Mouse (Mus musculus): ENCODE measurements around the gene Tdgf1. TPM values are rescaled to one million over a fixed set of nuclear protein-coding genes. Genes with fewer than 3 reads are reported as not detected.

The Tdgf1 gene
- polyA plus RNA-seq, 1 experiment from 2014 or later, result not detected

DNA sequence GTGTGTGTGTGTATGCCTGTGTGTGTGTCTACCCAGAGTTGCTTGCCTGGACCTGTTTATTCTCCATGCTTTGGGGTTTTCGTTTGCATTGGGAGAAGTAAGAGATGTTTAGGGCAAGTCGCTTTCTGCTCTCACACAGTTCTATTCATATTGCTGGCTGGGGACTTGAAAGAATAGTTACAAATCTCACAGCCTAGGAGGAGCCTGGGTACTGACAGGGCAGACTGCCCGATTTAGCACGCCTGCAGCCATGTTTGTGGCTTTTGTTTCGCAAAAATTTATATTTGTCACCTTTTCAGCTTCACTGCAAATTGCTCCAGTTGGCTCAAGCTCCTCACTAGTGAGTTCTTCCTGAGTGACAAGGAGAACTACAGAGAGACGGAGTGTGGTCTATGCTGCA, 14.4 kb downstream of the Tdgf1 start:
- no peaks in the 10 kb centered on the region for H3K9me3 ChIP-seq (ENCODE audit: control insufficient read depth, low read length)
- no peak overlapping the region for H3K9ac ChIP-seq (ENCODE audit: low read depth, low read length)
- no peak overlapping the region for H3K27ac ChIP-seq (ENCODE audit: low read length)
- no peak overlapping the region for H3K4me2 ChIP-seq (ENCODE audit: low read depth, low read length)
- H3K27me3 ChIP-seq (replicated peaks; ENCODE audit: control insufficient read depth, insufficient read depth, low read length), result no peaks in the 10 kb centered on the region
- no peaks in the 10 kb centered on the region for H3K4me1 ChIP-seq (ENCODE audit: control insufficient read depth, insufficient read depth, low read length)
- ATAC-seq, result no peak
- no peaks in the 10 kb centered on the region for H3K36me3 ChIP-seq (ENCODE audit: control insufficient read depth, insufficient read depth, low read length)
- H3K4me3 ChIP-seq (ENCODE audit: low read length), result no peak overlapping the region
- 70% methylated on average over 6 of the region's 6 CpGs for WGBS

DNA sequence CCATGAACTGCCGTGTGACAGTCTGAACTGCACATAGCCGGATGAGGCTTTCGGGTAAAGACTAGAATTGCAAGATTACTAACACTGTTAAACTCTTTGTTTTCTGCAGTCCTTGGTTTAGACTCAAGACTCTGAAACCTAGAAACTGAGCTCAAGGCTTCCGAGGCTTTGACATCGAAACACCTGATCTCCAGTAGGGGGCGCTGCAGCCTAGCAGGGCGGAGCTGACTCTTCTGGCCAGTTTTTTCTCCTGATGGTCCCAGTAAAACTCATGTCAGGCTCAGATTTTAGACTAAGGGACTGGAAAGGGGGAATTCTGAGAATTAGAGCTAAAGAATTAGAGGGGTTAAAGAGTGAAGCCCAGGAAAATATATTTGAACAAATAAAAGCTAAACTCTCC, 23.2 kb downstream of the Tdgf1 start:
- no peak for ATAC-seq
- H3K4me1 ChIP-seq (ENCODE audit: control insufficient read depth, insufficient read depth, low read length), result no peaks in the 10 kb centered on the region
- H3K9ac ChIP-seq (ENCODE audit: low read depth, low read length), result no peak overlapping the region
- H3K4me3 ChIP-seq (ENCODE audit: low read length), result no peak overlapping the region
- no peak overlapping the region for H3K27ac ChIP-seq (ENCODE audit: low read length)
- no peaks in the 10 kb centered on the region for H3K27me3 ChIP-seq (replicated peaks; ENCODE audit: control insufficient read depth, insufficient read depth, low read length)
- no peaks in the 10 kb centered on the region for H3K9me3 ChIP-seq (ENCODE audit: control insufficient read depth, low read length)
- no peak overlapping the region for H3K4me2 ChIP-seq (ENCODE audit: low read depth, low read length)
- no peaks in the 10 kb centered on the region for H3K36me3 ChIP-seq (ENCODE audit: control insufficient read depth, insufficient read depth, low read length)
- 12% methylated on average over 7 of the region's 7 CpGs for WGBS

DNA sequence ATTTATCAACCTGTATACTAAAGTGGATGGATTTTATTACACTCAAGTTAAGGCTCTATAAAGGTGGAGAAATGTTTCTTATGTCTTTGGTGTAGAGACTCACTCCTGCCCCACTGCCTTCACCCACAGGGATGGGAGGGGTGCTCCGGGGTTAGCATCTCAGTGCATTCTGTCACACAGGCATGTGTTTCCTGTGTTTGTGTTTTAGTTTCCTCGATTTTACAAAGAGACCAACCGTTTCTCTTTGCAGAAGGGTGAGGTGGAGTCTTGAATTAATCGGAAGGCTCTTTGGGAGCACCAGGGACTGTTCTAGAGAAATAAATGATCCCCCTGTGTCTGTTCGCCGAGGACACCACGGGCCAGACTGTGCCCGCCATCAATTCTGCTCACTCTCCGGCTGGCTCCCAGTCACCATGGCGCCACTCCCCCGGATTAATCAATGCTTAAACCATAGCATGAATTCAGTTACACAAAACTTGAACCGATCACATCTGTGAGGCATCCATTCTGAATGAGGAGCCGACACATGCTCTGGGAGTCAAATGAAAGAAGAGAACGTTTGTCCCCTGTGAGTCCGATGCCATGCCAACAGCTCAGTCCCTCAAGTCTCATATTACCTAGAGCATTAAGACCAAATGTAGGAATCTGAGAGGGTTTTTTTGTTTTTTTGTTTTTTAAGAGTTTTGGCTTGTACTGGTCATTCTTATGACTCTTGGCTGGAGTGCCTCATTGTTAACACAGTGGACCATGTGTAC, 25.1 kb downstream of the Tdgf1 start:
- Histone ChIP-seq H3K36me3 (ENCODE audit: control insufficient read depth, insufficient read depth, low read length) (no peaks in the 10 kb centered on the region), H3K4me1 (ENCODE audit: control insufficient read depth, insufficient read depth, low read length) (no peaks in the 10 kb centered on the region), H3K4me3 (ENCODE audit: low read length) (no peak overlapping the region), H3K9ac (ENCODE audit: low read depth, low read length) (no peak overlapping the region), H3K27ac (ENCODE audit: low read length) (no peak overlapping the region), H3K27me3 (replicated peaks; ENCODE audit: control insufficient read depth, insufficient read depth, low read length) (no peaks in the 10 kb centered on the region), H3K4me2 (ENCODE audit: low read depth, low read length) (no peak overlapping the region), H3K9me3 (ENCODE audit: control insufficient read depth, low read length) (no peaks in the 10 kb centered on the region)
- 55% methylated on average over 15 of the region's 15 CpGs for WGBS
- ATAC-seq, result no peak

DNA sequence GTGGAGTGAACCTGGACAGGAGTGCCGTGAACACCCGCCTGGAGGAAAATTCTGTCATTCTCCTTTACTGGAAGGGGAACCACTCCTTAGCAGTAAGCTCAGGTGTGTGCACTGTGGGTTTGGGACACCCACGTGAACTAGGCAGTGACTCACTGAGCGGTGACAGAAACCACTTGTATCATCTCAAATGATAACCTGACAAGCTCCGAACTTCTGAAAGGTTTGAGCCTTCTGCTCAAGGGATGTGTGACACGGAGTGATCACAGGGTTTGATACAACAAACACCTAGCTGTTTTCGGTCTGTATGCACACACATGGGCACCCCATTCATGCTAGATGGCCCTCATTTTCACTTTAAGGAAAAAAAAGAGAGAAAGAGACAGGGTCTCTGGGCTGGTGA, 29.2 kb downstream of the Tdgf1 start, which contains the start of gene Fam240a:
Gene Fam240a, minus strand, starts transcription at position 76 of the 400 bp plus-strand sequence.
- H3K27ac ChIP-seq (ENCODE audit: low read length), result no peak within 1 kb of the TSS
- no peak within 1 kb of the TSS for H3K9ac ChIP-seq (ENCODE audit: low read depth, low read length)
- ATAC-seq, result no peak
- H3K36me3 ChIP-seq (ENCODE audit: control insufficient read depth, insufficient read depth, low read length), result no peaks in the 10 kb centered on the region
- H3K9me3 ChIP-seq (ENCODE audit: control insufficient read depth, low read length), result no peaks in the 10 kb centered on the region
- H3K4me2 ChIP-seq (ENCODE audit: low read depth, low read length), result no peak within 1 kb of the TSS
- no peaks in the 10 kb centered on the region for H3K4me1 ChIP-seq (ENCODE audit: control insufficient read depth, insufficient read depth, low read length)
- H3K4me3 ChIP-seq (ENCODE audit: low read length), result no peak within 1 kb of the TSS
- 92% methylated on average over 7 of the region's 7 CpGs for whole genome bisulfite sequencing
- H3K27me3 ChIP-seq (replicated peaks; ENCODE audit: control insufficient read depth, insufficient read depth, low read length), result no peaks in the 10 kb centered on the region

DNA sequence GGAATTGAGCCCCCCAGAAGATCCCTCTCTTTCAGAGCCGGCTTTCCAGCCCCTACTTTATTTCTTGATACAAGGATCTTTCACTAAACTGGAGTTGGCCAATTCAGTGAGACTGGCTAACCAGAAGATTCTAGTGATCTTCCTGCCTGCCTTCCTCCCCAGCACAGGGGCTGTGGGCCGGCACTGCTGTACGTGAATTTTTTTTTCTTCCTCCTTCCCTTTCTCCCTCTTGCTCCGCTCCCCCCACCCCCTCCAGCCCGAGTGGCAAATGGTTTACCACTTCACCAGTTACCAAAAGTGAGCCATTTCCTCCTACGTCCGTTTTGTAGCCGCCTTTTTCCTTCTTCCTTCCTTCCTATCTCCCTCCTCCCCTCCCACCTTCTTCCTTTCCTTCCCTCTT, 30.5 kb downstream of the Tdgf1 start:
- 56% methylated on average over 8 of the region's 8 CpGs for WGBS
- no peak overlapping the region for H3K4me2 ChIP-seq (ENCODE audit: low read depth, low read length)
- no peaks in the 10 kb centered on the region for H3K36me3 ChIP-seq (ENCODE audit: control insufficient read depth, insufficient read depth, low read length)
- no peak overlapping the region for H3K9ac ChIP-seq (ENCODE audit: low read depth, low read length)
- ATAC-seq, result no peak
- H3K27ac ChIP-seq (ENCODE audit: low read length), result no peak overlapping the region
- H3K4me1 ChIP-seq (ENCODE audit: control insufficient read depth, insufficient read depth, low read length), result no peaks in the 10 kb centered on the region
- H3K4me3 ChIP-seq (ENCODE audit: low read length), result no peak overlapping the region
- H3K27me3 ChIP-seq (replicated peaks; ENCODE audit: control insufficient read depth, insufficient read depth, low read length), result no peaks in the 10 kb centered on the region
- no peaks in the 10 kb centered on the region for H3K9me3 ChIP-seq (ENCODE audit: control insufficient read depth, low read length)

DNA sequence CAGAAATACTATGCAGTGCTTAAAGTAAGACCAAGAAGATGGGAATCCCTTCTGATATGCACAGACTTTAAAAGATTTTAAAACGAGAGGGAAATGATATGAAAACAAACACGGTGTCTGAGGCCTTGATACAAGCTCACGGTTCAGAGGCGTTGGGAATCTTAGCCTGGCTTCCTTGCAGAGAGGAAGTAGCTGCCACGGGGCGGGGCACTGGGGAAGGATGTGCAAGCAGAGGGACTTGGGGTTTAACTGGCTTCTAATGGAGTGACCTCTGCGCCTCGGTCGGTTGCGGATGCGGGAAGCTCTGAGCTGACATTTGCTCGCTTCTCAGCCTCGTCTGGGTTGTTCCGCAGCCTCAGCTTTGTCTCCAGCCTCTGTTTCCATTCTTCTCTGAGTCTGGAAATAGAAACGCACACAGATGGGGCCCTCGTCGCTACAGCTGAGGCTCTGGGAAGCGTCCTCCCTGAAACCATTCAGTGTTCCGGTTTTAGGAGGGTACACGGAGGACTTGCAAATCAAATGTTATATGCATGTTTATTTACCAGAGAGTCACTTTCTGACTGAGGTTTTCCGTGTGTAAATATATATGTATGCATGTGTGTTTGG, 31.2 kb downstream of the Tdgf1 start:
- Histone ChIP-seq H3K4me3 (ENCODE audit: low read length) (no peak overlapping the region), H3K27ac (ENCODE audit: low read length) (no peak overlapping the region), H3K27me3 (replicated peaks; ENCODE audit: control insufficient read depth, insufficient read depth, low read length) (no peaks in the 10 kb centered on the region), H3K36me3 (ENCODE audit: control insufficient read depth, insufficient read depth, low read length) (no peaks in the 10 kb centered on the region), H3K4me2 (ENCODE audit: low read depth, low read length) (no peak overlapping the region), H3K9me3 (ENCODE audit: control insufficient read depth, low read length) (no peaks in the 10 kb centered on the region), H3K4me1 (ENCODE audit: control insufficient read depth, insufficient read depth, low read length) (no peaks in the 10 kb centered on the region), H3K9ac (ENCODE audit: low read depth, low read length) (no peak overlapping the region)
- WGBS, result 57% methylated on average over 21 of the region's 21 CpGs
- no peak for ATAC-seq

DNA sequence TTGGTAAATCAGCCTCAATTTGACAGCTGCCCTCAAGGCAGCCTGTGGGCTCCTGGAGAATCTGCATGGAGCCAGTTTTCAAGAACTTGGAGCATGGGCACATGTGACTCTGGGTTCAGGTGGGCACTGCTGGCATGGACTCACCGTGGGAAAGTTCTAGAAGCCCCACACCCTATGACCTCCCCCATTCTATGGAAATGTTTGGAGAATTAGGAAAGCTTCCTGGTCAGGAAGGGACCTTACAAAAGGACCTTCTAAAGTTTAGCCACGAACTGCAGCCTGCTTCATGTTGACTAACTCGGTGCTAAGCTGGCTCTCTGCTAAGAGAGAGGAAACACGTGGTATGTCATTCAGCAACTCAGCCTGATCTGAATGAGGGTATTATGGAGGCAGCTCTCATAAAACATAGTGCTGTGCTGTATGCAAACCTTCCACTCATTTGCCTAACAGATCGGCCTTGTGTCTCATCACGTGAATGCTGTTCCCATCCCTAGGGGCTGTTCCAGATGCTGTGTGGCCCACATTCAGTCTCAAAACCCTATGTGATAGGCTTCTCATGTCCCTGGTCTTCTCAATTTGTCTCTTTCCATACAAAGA, 36.5 kb downstream of the Tdgf1 start:
- H3K27me3 ChIP-seq (replicated peaks; ENCODE audit: control insufficient read depth, insufficient read depth, low read length), result no peaks in the 10 kb centered on the region
- H3K4me2 ChIP-seq (ENCODE audit: low read depth, low read length), result no peak overlapping the region
- 73% methylated on average over 6 of the region's 6 CpGs for WGBS
- H3K4me1 ChIP-seq (ENCODE audit: control insufficient read depth, insufficient read depth, low read length), result no peaks in the 10 kb centered on the region
- no peak overlapping the region for H3K9ac ChIP-seq (ENCODE audit: low read depth, low read length)
- H3K4me3 ChIP-seq (ENCODE audit: low read length), result no peak overlapping the region
- H3K9me3 ChIP-seq (ENCODE audit: control insufficient read depth, low read length), result no peaks in the 10 kb centered on the region
- no peak for ATAC-seq
- no peaks in the 10 kb centered on the region for H3K36me3 ChIP-seq (ENCODE audit: control insufficient read depth, insufficient read depth, low read length)
- H3K27ac ChIP-seq (ENCODE audit: low read length), result no peak overlapping the region

DNA sequence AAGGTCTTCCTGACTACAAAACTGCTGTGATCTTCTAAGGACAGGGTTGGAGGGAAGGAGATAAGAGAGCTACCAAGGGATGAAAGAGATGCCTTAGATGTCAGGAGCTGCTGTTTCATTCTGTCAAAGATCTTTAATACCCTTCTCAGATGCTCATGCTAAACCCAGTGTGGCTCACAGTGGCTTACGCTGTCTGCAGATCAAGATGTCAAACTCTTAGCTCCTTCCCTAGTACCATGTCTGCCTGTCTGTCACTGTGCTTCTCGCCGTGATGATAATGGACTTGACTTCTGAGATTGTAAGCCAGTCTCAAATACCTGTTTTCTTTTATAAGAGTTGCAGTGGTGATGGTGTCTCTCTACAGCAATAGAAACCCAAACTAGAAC, 37.3 kb downstream of the Tdgf1 start:
- H3K36me3 ChIP-seq (ENCODE audit: control insufficient read depth, insufficient read depth, low read length), result no peaks in the 10 kb centered on the region
- no peaks in the 10 kb centered on the region for H3K9me3 ChIP-seq (ENCODE audit: control insufficient read depth, low read length)
- H3K4me1 ChIP-seq (ENCODE audit: control insufficient read depth, insufficient read depth, low read length), result no peaks in the 10 kb centered on the region
- H3K9ac ChIP-seq (ENCODE audit: low read depth, low read length), result no peak overlapping the region
- H3K27ac ChIP-seq (ENCODE audit: low read length), result no peak overlapping the region
- ATAC-seq, result no peak
- H3K4me3 ChIP-seq (ENCODE audit: low read length), result no peak overlapping the region
- H3K27me3 ChIP-seq (replicated peaks; ENCODE audit: control insufficient read depth, insufficient read depth, low read length), result no peaks in the 10 kb centered on the region
- no peak overlapping the region for H3K4me2 ChIP-seq (ENCODE audit: low read depth, low read length)
- WGBS, result 95% methylated on average over 3 of the region's 3 CpGs

DNA sequence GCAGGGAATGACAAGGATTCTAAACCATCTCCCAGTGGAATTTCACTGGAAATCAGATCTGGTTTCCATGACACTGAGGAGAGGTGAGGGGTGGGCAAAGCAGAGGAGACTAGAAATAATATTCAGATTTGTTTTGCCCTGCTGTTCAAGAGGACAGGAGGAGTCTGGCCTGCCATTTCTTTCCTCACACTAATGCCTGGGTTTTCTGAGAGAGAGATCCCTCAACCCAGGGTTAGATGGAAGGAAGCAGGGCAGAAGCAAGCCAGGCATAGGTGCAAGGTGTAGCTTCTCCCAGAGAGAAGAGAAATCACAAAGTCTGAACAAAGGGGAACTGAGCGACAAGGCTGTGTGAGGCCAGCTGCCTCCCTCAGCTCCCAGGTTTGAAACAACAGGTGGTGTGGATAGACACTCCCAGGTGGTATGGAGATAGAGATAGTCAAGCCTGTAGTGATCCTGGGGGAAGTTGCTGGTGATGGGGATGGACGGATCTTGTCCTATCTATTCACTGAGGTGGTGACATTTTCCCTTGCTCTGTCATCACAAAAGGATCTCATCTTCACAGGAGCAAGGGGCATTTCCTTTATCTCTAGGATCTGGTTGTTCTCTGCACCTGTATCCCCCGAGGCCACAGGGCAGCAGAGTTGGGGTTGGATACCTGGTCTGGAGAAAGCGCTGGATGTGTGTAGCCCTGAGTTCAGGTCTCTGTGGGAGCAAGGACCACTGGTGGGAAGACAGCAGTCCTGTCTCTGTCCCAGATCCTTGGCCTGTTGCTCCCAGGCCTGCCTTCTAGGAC, 37.9 kb downstream of the Tdgf1 start:
- no peak overlapping the region for H3K27ac ChIP-seq (ENCODE audit: low read length)
- WGBS, result 82% methylated on average over 4 of the region's 4 CpGs
- no peaks in the 10 kb centered on the region for H3K4me1 ChIP-seq (ENCODE audit: control insufficient read depth, insufficient read depth, low read length)
- H3K9ac ChIP-seq (ENCODE audit: low read depth, low read length), result no peak overlapping the region
- no peak overlapping the region for H3K4me3 ChIP-seq (ENCODE audit: low read length)
- no peaks in the 10 kb centered on the region for H3K27me3 ChIP-seq (replicated peaks; ENCODE audit: control insufficient read depth, insufficient read depth, low read length)
- H3K4me2 ChIP-seq (ENCODE audit: low read depth, low read length), result no peak overlapping the region
- no peaks in the 10 kb centered on the region for H3K36me3 ChIP-seq (ENCODE audit: control insufficient read depth, insufficient read depth, low read length)
- ATAC-seq, result no peak
- no peaks in the 10 kb centered on the region for H3K9me3 ChIP-seq (ENCODE audit: control insufficient read depth, low read length)
